Comparison of ENCODE assay signal across 8 mouse cellular contexts in the genomic region with DNA sequence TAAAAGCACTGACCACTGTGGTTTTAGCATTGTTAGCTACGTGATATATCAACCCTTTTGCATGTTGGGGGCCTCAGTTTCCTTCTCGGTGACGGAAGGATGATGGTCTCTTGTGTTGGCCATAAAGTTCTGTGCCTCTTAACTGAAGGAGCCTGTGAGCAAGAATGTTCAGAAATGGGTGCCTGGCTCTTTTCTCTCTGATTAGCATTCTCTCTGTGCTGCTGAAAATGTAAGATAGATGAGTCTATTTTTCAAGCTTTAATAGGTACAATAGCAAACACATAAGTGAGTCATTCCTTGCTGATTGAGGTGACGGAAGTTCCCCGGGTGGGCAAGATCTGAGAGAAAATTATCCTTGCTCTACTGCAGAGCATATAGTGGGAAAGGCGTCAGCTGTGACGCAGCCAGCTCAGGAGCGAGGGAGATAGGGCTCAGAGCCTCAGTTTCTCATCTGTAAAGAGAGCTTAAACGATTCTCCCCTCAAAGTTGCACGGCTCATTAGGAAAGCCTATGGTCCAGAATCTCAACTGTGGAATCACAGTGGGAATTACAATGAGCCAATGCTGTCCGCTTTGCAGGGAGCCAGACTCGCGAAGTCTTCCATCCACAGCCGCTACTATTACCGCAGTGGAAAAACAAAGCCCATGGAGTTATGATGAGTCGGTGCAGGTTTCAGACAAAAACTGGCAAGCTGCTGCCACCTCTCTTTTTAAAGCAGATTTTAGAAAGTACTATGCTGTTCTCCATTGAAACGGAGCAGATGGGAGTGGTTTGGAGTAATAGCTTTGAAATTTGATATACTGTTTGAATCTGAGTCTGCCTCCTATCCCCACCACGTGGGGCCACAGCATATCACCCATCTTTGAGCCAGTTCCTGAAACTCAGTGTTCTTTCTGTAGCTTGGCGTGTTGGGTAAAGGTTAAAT. TPM values are rescaled to one million over a fixed set of nuclear protein-coding genes. Genes with fewer than 3 reads are reported as not detected.
DNase-seq lines count a peak whose midpoint lies in the region; ATAC-seq lines count a peak whose summit lies in the region.
"Had no signal": no experiment of that assay in that cellular context is flagged by ENCODE, and none has a peak within 500 bp of the region (broad histone marks: within the 10 kb centered on the region; RNA-seq: fewer than 3 reads in every experiment).

No protein-coding gene starts in this region.

- 47% methylated on average over 19 of the region's 19 CpGs for WGBS in embryonic facial prominence, embryonic 11.5 days
- WGBS in hindbrain, embryonic 11.5 days: 44% methylated on average over 19 of the region's 19 CpGs
- 28% methylated on average over 19 of the region's 19 CpGs for WGBS in neural tube, embryonic 13.5 days

- H3K4me2 ChIP-seq in embryonic facial prominence, embryonic 11.5 days (ENCODE audit: low read depth, low read length): peak overlapping the region; percentile 29; the same call in 1 of the 2 replicates
- H3K4me2 ChIP-seq in hindbrain, embryonic 11.5 days (replicated peaks; ENCODE audit: low read depth, low read length): peak overlapping the region; percentile 28
- peak overlapping the region; percentile 56 for H3K4me2 ChIP-seq in neural tube, embryonic 13.5 days

- peak; percentile 9 to 36 for DNase-seq in layer of hippocampus, postnatal 14 days (ENCODE audit: low spot score in 2 of 2)
- DNase-seq in layer of hippocampus, postnatal 25 days (ENCODE audit: extremely low spot score in 1 of 2, low spot score in 1 of 2): no peak
- DNase-seq in embryonic facial prominence, embryonic 11.5 days (ENCODE audit: low spot score): peak; percentile 62
- DNase-seq in hindbrain, embryonic 11.5 days (ENCODE audit: low spot score): peak; percentile 35
- no peak for DNase-seq in ovary, postnatal 10 days (ENCODE audit: low spot score)
- DNase-seq in cerebellum, adult 9-10 months: no peak

- no peaks in the 10 kb centered on the region; the same call in 1 of the 2 replicates for H3K4me1 ChIP-seq in embryonic facial prominence, embryonic 11.5 days (ENCODE audit: control insufficient read depth, insufficient read depth, low read length)
- H3K4me1 ChIP-seq in hindbrain, embryonic 11.5 days (replicated peaks; ENCODE audit: control insufficient read depth, insufficient read depth, low read length): no peaks in the 10 kb centered on the region
- peaks cover 13% of the 10 kb centered on the region for H3K4me1 ChIP-seq in neural tube, embryonic 13.5 days (replicated peaks)

- H3K27me3 ChIP-seq in embryonic facial prominence, embryonic 11.5 days (ENCODE audit: control insufficient read depth, insufficient read depth, low read length): no peaks in the 10 kb centered on the region
- H3K27me3 ChIP-seq in hindbrain, embryonic 11.5 days (ENCODE audit: control insufficient read depth, insufficient read depth, low read length): no peaks in the 10 kb centered on the region
- H3K27me3 ChIP-seq in neural tube, embryonic 13.5 days: no peaks in the 10 kb centered on the region; the same call in 1 of the 2 replicates

- H3K9ac ChIP-seq in embryonic facial prominence, embryonic 11.5 days (replicated peaks; ENCODE audit: low read length): no peak overlapping the region
- 0 out of 2 replicates have a peak overlapping the region, but pooled peaks have one; percentile 7 for H3K9ac ChIP-seq in hindbrain, embryonic 11.5 days (ENCODE audit: low read depth, low read length)
- peak overlapping the region; percentile 48 for H3K9ac ChIP-seq in neural tube, embryonic 13.5 days

- H3K36me3 ChIP-seq in embryonic facial prominence, embryonic 11.5 days (replicated peaks; ENCODE audit: control insufficient read depth, insufficient read depth, low read depth, low read length): no peaks in the 10 kb centered on the region
- no peaks in the 10 kb centered on the region for H3K36me3 ChIP-seq in hindbrain, embryonic 11.5 days (ENCODE audit: control insufficient read depth, insufficient read depth, low read length)
- H3K36me3 ChIP-seq in neural tube, embryonic 13.5 days: no peaks in the 10 kb centered on the region

- H3K9me3 ChIP-seq in embryonic facial prominence, embryonic 11.5 days (replicated peaks; ENCODE audit: control insufficient read depth, low read length): no peaks in the 10 kb centered on the region
- H3K9me3 ChIP-seq in hindbrain, embryonic 11.5 days (ENCODE audit: control insufficient read depth, low read length): no peaks in the 10 kb centered on the region
- H3K9me3 ChIP-seq in neural tube, embryonic 13.5 days: no peaks in the 10 kb centered on the region

- no peak overlapping the region for H3K4me3 ChIP-seq in embryonic facial prominence, embryonic 11.5 days (ENCODE audit: low read depth, low read length)
- H3K4me3 ChIP-seq in hindbrain, embryonic 11.5 days (ENCODE audit: low read depth, low read length): no peak overlapping the region
- peak overlapping the region; percentile 30 for H3K4me3 ChIP-seq in neural tube, embryonic 13.5 days

- ATAC-seq in embryonic facial prominence, embryonic 11.5 days (replicated peaks; ENCODE audit: insufficient number of reproducible peaks, low FRiP score, low TSS enrichment, low read depth): no peak; the same call in 1 of the 2 replicates
- peak; percentile 78 for ATAC-seq in hindbrain, embryonic 11.5 days (ENCODE audit: low FRiP score)
- ATAC-seq in neural tube, embryonic 13.5 days (ENCODE audit: low read depth): peak; percentile 83

- H3K27ac ChIP-seq in embryonic facial prominence, embryonic 11.5 days (replicated peaks; ENCODE audit: low read depth, low read length): no peak overlapping the region
- H3K27ac ChIP-seq in hindbrain, embryonic 11.5 days (ENCODE audit: low read depth, low read length): no peak overlapping the region
- H3K27ac ChIP-seq in neural tube, embryonic 13.5 days (replicated peaks): no peak overlapping the region; the same call in 1 of the 2 replicates

RNA-seq across cellular contexts. Expression of a gene that starts 15.5 kb away (rescaled TPM):
- total RNA-seq in layer of hippocampus, postnatal 14 days (2021): under 1 TPM in 1 of 2 experiments, not detected in 1; 0.21 TPM
- not detected for total RNA-seq in layer of hippocampus, postnatal 25 days (2021)
- polyA plus RNA-seq in embryonic facial prominence, embryonic 11.5 days (2014; fragmentation: Nextera tagmentation; extraction: Ambion mirVana): not detected in 2 replicates
- polyA plus RNA-seq in hindbrain, embryonic 11.5 days (2014; fragmentation: Nextera tagmentation; extraction: Ambion mirVana): 0.22 TPM in 1 of 2 replicates, not detected in the other
- 0.19 TPM in 1 of 2 replicates, not detected in the other for polyA plus RNA-seq in neural tube, embryonic 13.5 days (2015; fragmentation: Nextera tagmentation; extraction: Ambion mirVana)
- total RNA-seq: megakaryocyte-erythroid progenitor cell, adult 5-6 weeks had no signal

Comparison
In these comparisons a context has a peak if more than half of its experiments do, and no peak if none do; other contexts are left out.
1. DNase-seq: peak in layer of hippocampus, postnatal 14 days (2 of 2), embryonic facial prominence, embryonic 11.5 days (single experiment) and hindbrain, embryonic 11.5 days (single experiment); none in layer of hippocampus, postnatal 25 days (0 of 2), ovary, postnatal 10 days (single experiment) and cerebellum, adult 9-10 months (single experiment).
2. Peak in every context shown above with its lines, with median percentiles within 50 percentile points of each other: H3K4me2 ChIP-seq.